Mouse (Mus musculus): ENCODE measurements around the gene Ces5a. TPM values are rescaled to one million over a fixed set of nuclear protein-coding genes. Genes with fewer than 3 reads are reported as not detected.

The Ces5a gene
- polyA plus RNA-seq (2012; rRNA removed) = 5.0 and 111 TPM in 2 replicates

DNA sequence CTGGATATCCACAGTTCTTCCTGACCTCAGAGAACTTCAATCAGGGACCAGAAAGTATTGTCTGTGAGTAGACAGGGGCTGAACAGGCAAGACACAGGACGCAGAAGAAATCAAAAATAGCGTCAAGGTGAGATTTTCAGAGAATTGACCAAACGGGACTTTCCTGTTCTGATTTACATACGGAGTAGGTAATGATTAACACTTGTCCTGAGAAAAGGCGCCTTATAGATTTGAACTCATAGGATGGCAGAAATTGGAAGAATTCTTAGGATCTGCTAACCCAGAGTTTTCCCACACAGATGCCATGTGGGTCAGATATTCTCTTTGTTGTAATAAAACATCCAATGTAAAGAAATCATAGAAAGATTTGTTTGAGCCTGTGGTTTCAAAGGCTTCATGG is at the start of gene Ces5a:
TSS of gene Ces5a (minus strand) at position 101 of the 400 bp plus-strand sequence.
- no peak within 1 kb of the TSS for H3K4me3 ChIP-seq (ENCODE audit: control insufficient read depth, low read depth, low read length)
- H3K27ac ChIP-seq (ENCODE audit: control insufficient read depth, insufficient read depth, low read depth, low read length) = no peak within 1 kb of the TSS
- no peaks in the 10 kb centered on the region for H3K4me1 ChIP-seq (ENCODE audit: control insufficient read depth, insufficient read depth, low read length)
- no peak for TF ChIP-seq CTCF (IDR thresholded peaks at IDR 0.05; ENCODE audit: control insufficient read depth, insufficient read depth, insufficient replicate concordance, low read depth, low read length)
- no peaks in the 10 kb centered on the region for H3K36me3 ChIP-seq (ENCODE audit: control insufficient read depth, insufficient read depth, low read length)
- no peaks in the 10 kb centered on the region for H3K27me3 ChIP-seq (ENCODE audit: control insufficient read depth, insufficient read depth, low read length)

GRCm38 (mm10) chr8:93572841-93573240 is 37.2 kb upstream of the Ces5a start:
- Histone ChIP-seq H3K36me3 (ENCODE audit: control insufficient read depth, insufficient read depth, low read length) (no peaks in the 10 kb centered on the region), H3K27me3 (ENCODE audit: control insufficient read depth, insufficient read depth, low read length) (no peaks in the 10 kb centered on the region), H3K4me1 (ENCODE audit: control insufficient read depth, insufficient read depth, low read length) (no peaks in the 10 kb centered on the region), H3K27ac (ENCODE audit: control insufficient read depth, insufficient read depth, low read depth, low read length) (no peak overlapping the region), H3K4me3 (ENCODE audit: control insufficient read depth, low read depth, low read length) (no peak overlapping the region)
- TF ChIP-seq POLR2A (IDR thresholded peaks at IDR 0.05; ENCODE audit: control insufficient read depth, low read depth, low read length) (no peak), CTCF (IDR thresholded peaks at IDR 0.05; ENCODE audit: control insufficient read depth, insufficient read depth, insufficient replicate concordance, low read depth, low read length) (no peak)

- H3K4me1 ChIP-seq (ENCODE audit: control insufficient read depth, insufficient read depth, low read length) = no peaks in the 10 kb centered on the region
- TF ChIP-seq POLR2A (IDR thresholded peaks at IDR 0.05; ENCODE audit: control insufficient read depth, low read depth, low read length) = no peak
- TF ChIP-seq CTCF (IDR thresholded peaks at IDR 0.05; ENCODE audit: control insufficient read depth, insufficient read depth, insufficient replicate concordance, low read depth, low read length) = no peak
- no peak overlapping the region for H3K27ac ChIP-seq (ENCODE audit: control insufficient read depth, insufficient read depth, low read depth, low read length)
- H3K36me3 ChIP-seq (ENCODE audit: control insufficient read depth, insufficient read depth, low read length) = no peaks in the 10 kb centered on the region
- H3K27me3 ChIP-seq (ENCODE audit: control insufficient read depth, insufficient read depth, low read length) = no peaks in the 10 kb centered on the region
- no peak overlapping the region for H3K4me3 ChIP-seq (ENCODE audit: control insufficient read depth, low read depth, low read length)
These were observed 36.5 kb upstream of the Ces5a start for GRCm38 (mm10) chr8:93572095-93572501.

- no peaks in the 10 kb centered on the region for H3K4me1 ChIP-seq (ENCODE audit: control insufficient read depth, insufficient read depth, low read length)
- H3K27ac ChIP-seq (ENCODE audit: control insufficient read depth, insufficient read depth, low read depth, low read length) = no peak overlapping the region
- TF ChIP-seq CTCF (IDR thresholded peaks at IDR 0.05; ENCODE audit: control insufficient read depth, insufficient read depth, insufficient replicate concordance, low read depth, low read length) (no peak), POLR2A (IDR thresholded peaks at IDR 0.05; ENCODE audit: control insufficient read depth, low read depth, low read length) (no peak)
- H3K36me3 ChIP-seq (ENCODE audit: control insufficient read depth, insufficient read depth, low read length) = no peaks in the 10 kb centered on the region
- no peaks in the 10 kb centered on the region for H3K27me3 ChIP-seq (ENCODE audit: control insufficient read depth, insufficient read depth, low read length)
- no peak overlapping the region for H3K4me3 ChIP-seq (ENCODE audit: control insufficient read depth, low read depth, low read length)
These were observed 35.8 kb upstream of the Ces5a start for GRCm38 (mm10) chr8:93571369-93571985.

GRCm38 (mm10) chr8:93570186-93570530 is 34.5 kb upstream of the Ces5a start:
- TF ChIP-seq POLR2A (IDR thresholded peaks at IDR 0.05; ENCODE audit: control insufficient read depth, low read depth, low read length) (no peak), CTCF (IDR thresholded peaks at IDR 0.05; ENCODE audit: control insufficient read depth, insufficient read depth, insufficient replicate concordance, low read depth, low read length) (no peak)
- Histone ChIP-seq H3K4me3 (ENCODE audit: control insufficient read depth, low read depth, low read length) (no peak overlapping the region), H3K36me3 (ENCODE audit: control insufficient read depth, insufficient read depth, low read length) (no peaks in the 10 kb centered on the region), H3K27me3 (ENCODE audit: control insufficient read depth, insufficient read depth, low read length) (no peaks in the 10 kb centered on the region), H3K27ac (ENCODE audit: control insufficient read depth, insufficient read depth, low read depth, low read length) (no peak overlapping the region), H3K4me1 (ENCODE audit: control insufficient read depth, insufficient read depth, low read length) (no peaks in the 10 kb centered on the region)

DNA sequence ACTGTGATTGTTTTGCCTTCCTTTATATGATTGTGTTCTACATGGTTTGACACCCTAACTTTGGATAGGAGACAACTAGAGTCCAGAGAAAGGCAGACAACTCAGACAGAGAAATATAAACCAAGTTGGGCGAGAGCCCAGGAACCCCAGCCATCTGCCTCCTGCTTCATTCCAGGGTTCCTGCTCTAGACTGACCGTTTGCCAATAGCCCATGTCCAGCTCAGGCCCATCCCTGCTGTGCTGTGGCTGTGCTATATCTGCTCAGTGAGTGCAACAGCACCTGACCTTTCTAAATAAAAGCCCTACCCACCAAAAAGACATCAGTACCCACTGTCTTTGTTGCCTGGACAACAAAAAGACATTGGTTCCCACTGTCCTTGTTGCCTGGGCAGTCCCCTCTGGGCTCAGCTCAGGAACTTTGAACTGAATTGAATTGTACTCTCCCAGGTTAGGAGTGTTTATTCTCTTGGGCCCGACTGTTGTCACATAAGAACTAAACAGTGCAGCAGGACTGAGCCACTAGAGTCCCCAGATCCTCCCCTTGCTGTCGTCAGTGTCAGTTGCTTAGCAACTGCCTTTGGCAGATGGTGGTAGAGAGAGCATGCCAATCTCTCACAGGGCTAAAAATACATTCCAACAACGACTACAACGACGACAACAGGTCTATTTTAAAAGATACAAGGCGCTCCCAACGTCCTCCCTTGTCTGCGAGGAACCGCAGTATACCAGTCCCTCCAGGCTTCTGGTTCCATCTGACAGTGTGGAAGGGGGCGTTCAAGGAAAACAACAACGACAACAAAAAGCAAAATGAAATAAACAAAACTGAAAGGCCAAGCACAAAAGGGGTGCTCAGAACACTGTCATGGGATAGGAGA is 33.9 kb upstream of the Ces5a start:
- no peak for TF ChIP-seq CTCF (IDR thresholded peaks at IDR 0.05; ENCODE audit: control insufficient read depth, insufficient read depth, insufficient replicate concordance, low read depth, low read length)
- TF ChIP-seq POLR2A (IDR thresholded peaks at IDR 0.05; ENCODE audit: control insufficient read depth, low read depth, low read length) = no peak
- H3K36me3 ChIP-seq (ENCODE audit: control insufficient read depth, insufficient read depth, low read length) = no peaks in the 10 kb centered on the region
- H3K27me3 ChIP-seq (ENCODE audit: control insufficient read depth, insufficient read depth, low read length) = no peaks in the 10 kb centered on the region
- H3K4me1 ChIP-seq (ENCODE audit: control insufficient read depth, insufficient read depth, low read length) = no peaks in the 10 kb centered on the region
- no peak overlapping the region for H3K27ac ChIP-seq (ENCODE audit: control insufficient read depth, insufficient read depth, low read depth, low read length)
- H3K4me3 ChIP-seq (ENCODE audit: control insufficient read depth, low read depth, low read length) = no peak overlapping the region

DNA sequence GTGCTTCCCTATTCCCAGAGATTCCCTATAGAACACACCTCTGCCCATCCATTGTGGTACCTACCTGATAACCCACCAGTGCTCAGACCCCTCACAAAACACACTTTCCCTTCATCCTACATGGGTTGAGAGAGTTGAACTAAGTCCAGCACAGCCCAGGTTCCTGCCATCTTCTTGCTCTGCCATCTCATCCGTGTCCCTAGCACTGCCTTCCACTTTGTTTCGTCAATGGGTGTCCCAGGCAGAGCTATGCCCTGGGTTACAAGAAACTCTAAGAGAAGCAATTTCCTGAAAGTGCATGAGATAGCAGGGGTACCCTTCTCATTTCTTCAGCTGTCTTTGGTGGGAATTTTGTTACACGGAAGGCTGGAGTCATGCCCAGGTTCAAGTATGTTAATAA is 33.0 kb upstream of the Ces5a start:
- no peaks in the 10 kb centered on the region for H3K27me3 ChIP-seq (ENCODE audit: control insufficient read depth, insufficient read depth, low read length)
- no peak overlapping the region for H3K4me3 ChIP-seq (ENCODE audit: control insufficient read depth, low read depth, low read length)
- H3K27ac ChIP-seq (ENCODE audit: control insufficient read depth, insufficient read depth, low read depth, low read length) = no peak overlapping the region
- H3K4me1 ChIP-seq (ENCODE audit: control insufficient read depth, insufficient read depth, low read length) = no peaks in the 10 kb centered on the region
- no peaks in the 10 kb centered on the region for H3K36me3 ChIP-seq (ENCODE audit: control insufficient read depth, insufficient read depth, low read length)
- no peak for TF ChIP-seq POLR2A (IDR thresholded peaks at IDR 0.05; ENCODE audit: control insufficient read depth, low read depth, low read length)
- TF ChIP-seq CTCF (IDR thresholded peaks at IDR 0.05; ENCODE audit: control insufficient read depth, insufficient read depth, insufficient replicate concordance, low read depth, low read length) = no peak
